Mouse (Mus musculus): ENCODE measurements around the gene Zfp334.

DNA sequence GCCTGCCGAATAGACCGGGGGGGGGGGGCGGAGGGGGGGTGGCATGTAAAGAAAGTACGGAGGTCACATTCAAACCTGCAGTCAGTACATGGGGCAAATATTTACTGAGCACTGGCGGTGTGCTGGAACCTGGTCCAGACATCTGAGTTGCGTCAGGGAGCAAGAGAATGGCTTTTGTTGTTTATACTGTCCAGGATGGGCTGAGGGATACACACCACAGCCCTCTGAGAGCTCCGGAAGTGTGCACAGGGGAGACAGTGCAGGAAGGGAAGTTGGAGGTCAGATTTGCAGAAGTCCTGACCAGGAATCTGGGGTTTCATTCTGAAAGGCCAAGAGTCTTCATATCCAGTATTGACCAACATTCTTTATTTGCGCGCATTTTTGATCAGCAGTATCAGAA lies 16.9 kb upstream of the Zfp334 start:
- TF ChIP-seq CTCF (IDR thresholded peaks at IDR 0.05) (no peak), EP300 (IDR thresholded peaks at IDR 0.05) (peak; percentile 36; the same call in 1 of the 2 replicates)
